Mouse (Mus musculus) spleen, adult 2 months (tissue): ENCODE measurements at regions not wholly inside any gene's neighbourhood (a gene's known extent, or its start where the extent isn't known, plus 50 kb on each side); places are given as distances from the start of the nearest gene placed in this dataset.
A peak's percentile ranks its signal among the peaks of the same experiment; 100 is the strongest.

Source experiments
- DNase-seq, 2 experiments: peaks; one replicate each; pipeline versions ENCODE4 v3.0.0 to v3.0.0-alpha.2; 2012 to 2021; ENCODE audit warnings: low spot score in 2 of 2, low read depth in 1 of 2
- H3K27ac ChIP-seq: fragments of 200-500 bp; 2 replicates; pipeline ENCODE4 v1.5.1; 2012; ENCODE audit warnings: low read length, inconsistent platforms; ENCODE audit not compliant: insufficient read depth
- H3K27me3 ChIP-seq: fragments of 200-500 bp; 2 replicates; pipeline ENCODE4 v1.6.1; 2012; ENCODE audit warnings: mild to moderate bottlenecking, moderate library complexity, low read length, inconsistent platforms; ENCODE audit not compliant: control insufficient read depth, insufficient read depth
- H3K36me3 ChIP-seq: fragments of 200-500 bp; 2 replicates; pipeline ENCODE4 v1.6.1; 2012; ENCODE audit warnings: mild to moderate bottlenecking, low read length, inconsistent platforms; ENCODE audit not compliant: control insufficient read depth, insufficient read depth
- H3K4me1 ChIP-seq: fragments of 200-500 bp; 2 replicates; pipeline ENCODE4 v1.6.1; 2011; ENCODE audit warnings: inconsistent platforms; ENCODE audit not compliant: control insufficient read depth, insufficient read depth, insufficient read length
- H3K4me3 ChIP-seq: fragments of 200-500 bp; 2 replicates; pipeline ENCODE4 v1.5.1; 2011; ENCODE audit warnings: mild to moderate bottlenecking, inconsistent platforms; ENCODE audit not compliant: insufficient read depth, insufficient read length; ENCODE audit errors: extremely low read depth
- CTCF ChIP-seq: fragments of 200-500 bp; IDR thresholded peaks from 2 replicates; pipeline ENCODE4 v1.5.1; 2011; ENCODE audit warnings: mild to moderate bottlenecking, inconsistent platforms; ENCODE audit not compliant: insufficient read depth, insufficient read length, insufficient replicate concordance; ENCODE audit errors: extremely low read depth
- POLR2A ChIP-seq: fragments of 200-500 bp; IDR thresholded peaks from 2 replicates; pipeline ENCODE4 v1.6.1; 2011; ENCODE audit warnings: low read depth, low read length, inconsistent platforms
- WGBS: fragments of 180-500 bp; shearing (Covaris S2); methylation state at CpG from one replicate; pipeline ENCODE4 v1.1.7; 2018; 5-methylcytosine and 5-hydroxymethylcytosine counted together

GRCm38 (mm10) chr10:45816679-45817078 is 239.1 kb downstream of the Hace1 start:
- Histone ChIP-seq H3K4me1 (no peaks in the 10 kb centered on the region), H3K27ac (no peak overlapping the region), H3K27me3 (no peaks in the 10 kb centered on the region), H3K36me3 (no peaks in the 10 kb centered on the region), H3K4me3 (no peak overlapping the region)
- 78% methylated on average over 4 of the region's 4 CpGs for WGBS
- no peak for DNase-seq
- TF ChIP-seq CTCF (no peak), POLR2A (no peak)

GRCm38 (mm10) chr10:45820986-45821655 is 243.5 kb downstream of the Hace1 start:
- TF ChIP-seq POLR2A (no peak), CTCF (no peak)
- Histone ChIP-seq H3K27ac (no peak overlapping the region), H3K4me3 (no peak overlapping the region), H3K36me3 (no peaks in the 10 kb centered on the region), H3K4me1 (no peaks in the 10 kb centered on the region), H3K27me3 (no peaks in the 10 kb centered on the region)
- DNase-seq, result peak in 1 of 2 experiments; percentile 28
- 2% methylated on average over 8 of the region's 8 CpGs for WGBS

- DNase-seq, result no peak
- Histone ChIP-seq H3K27ac (no peak overlapping the region), H3K36me3 (no peaks in the 10 kb centered on the region), H3K4me3 (no peak overlapping the region), H3K4me1 (no peaks in the 10 kb centered on the region), H3K27me3 (no peaks in the 10 kb centered on the region)
- TF ChIP-seq CTCF, result no peak
- no peak for TF ChIP-seq POLR2A
- WGBS, result 7% methylated on average over 1 of the region's 1 CpGs
These were observed 244.6 kb downstream of the Hace1 start for GRCm38 (mm10) chr10:45822251-45822650.

DNA sequence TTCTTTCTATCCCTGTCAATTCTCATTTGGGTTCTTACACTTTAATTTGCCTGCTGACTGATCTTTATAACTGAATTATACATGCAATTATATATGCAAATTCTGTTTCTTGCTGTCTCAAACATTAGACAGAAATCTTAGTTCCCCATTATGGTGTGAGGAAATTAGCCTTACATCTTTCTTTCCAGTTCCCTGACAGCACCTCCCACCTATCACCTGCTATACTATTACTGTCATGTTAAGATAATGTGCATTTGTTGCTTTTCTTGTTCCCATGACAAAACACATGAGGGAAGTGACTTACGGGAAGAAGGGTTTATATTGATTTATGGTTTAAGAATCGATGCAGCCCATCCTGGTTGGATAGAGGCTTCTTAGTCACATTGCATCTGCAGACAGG is 246.0 kb downstream of the Hace1 start:
- Histone ChIP-seq H3K4me3 (no peak overlapping the region), H3K27ac (no peak overlapping the region), H3K27me3 (no peaks in the 10 kb centered on the region), H3K4me1 (no peaks in the 10 kb centered on the region), H3K36me3 (no peaks in the 10 kb centered on the region)
- TF ChIP-seq POLR2A (no peak), CTCF (no peak)
- WGBS, result 41% methylated on average over 2 of the region's 2 CpGs
- DNase-seq, result no peak

DNA sequence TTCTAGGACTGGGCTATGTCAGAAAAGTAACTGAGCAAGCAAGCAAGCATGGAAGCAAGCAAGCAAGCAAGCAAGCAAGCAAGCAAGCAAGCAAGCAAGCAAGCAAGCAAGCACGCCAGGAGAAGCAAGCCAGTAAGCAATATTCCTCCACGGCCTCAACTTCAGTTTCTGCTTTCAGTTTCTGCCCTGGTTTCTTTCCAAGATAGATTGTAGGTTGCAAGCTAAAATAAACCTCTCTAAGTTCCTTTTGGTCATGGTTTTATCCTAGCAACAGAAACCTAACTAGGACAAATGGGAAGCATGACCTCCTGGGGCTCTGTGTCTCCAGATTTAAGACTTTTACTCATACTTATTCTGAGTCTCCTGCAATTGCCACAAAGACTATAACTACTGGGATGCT is 271.0 kb downstream of the Hace1 start:
- no peaks in the 10 kb centered on the region for H3K36me3 ChIP-seq
- no peak overlapping the region for H3K4me3 ChIP-seq
- H3K4me1 ChIP-seq, result no peaks in the 10 kb centered on the region
- H3K27me3 ChIP-seq, result no peaks in the 10 kb centered on the region
- no peak for DNase-seq
- TF ChIP-seq POLR2A (no peak), CTCF (no peak)
- 72% methylated on average over 2 of the region's 2 CpGs for WGBS
- H3K27ac ChIP-seq, result no peak overlapping the region

DNA sequence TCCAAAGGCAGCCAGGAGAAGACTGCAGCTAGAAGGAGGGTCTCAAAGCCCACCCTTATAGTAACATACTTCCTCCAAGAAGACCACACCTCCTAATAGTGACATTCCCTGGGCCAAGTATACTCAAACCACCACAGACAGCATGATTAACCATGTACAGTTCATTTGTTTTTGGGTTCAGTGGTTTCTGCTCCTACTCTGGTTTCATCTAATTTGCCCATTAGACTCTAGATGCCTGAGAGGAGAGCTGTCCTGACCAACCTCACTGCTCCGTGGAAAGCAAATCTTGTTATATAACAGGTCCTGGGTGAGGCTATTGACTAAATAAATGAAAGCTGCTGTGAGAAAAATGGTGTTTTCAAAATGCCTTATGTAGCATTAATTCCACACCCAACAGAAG is 272.2 kb downstream of the Hace1 start:
- TF ChIP-seq CTCF (no peak), POLR2A (no peak)
- no peak overlapping the region for H3K27ac ChIP-seq
- WGBS, result 85% methylated on average over 1 of the region's 1 CpGs
- H3K4me3 ChIP-seq, result no peak overlapping the region
- DNase-seq, result no peak
- H3K27me3 ChIP-seq, result no peaks in the 10 kb centered on the region
- no peaks in the 10 kb centered on the region for H3K36me3 ChIP-seq
- no peaks in the 10 kb centered on the region for H3K4me1 ChIP-seq

DNA sequence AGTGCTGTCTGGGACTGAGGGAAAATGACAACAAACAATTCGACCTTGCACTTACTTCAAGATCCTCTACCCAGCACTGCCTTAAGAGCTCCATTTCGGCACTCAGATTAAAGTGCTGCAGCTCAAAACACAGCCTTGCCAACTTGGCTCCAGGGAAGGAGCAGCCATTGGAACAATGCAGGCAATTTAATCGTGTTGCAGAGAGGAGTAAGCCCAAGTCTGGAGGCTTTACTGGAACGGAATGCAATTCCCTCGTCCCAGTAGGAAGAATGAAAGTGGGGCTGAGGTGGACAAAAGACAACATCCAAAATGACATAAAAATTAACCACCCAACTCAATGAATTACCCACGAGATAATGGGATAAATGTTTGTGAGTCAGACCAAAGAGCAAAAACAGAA is 273.0 kb downstream of the Hace1 start:
- no peak overlapping the region for H3K27ac ChIP-seq
- H3K4me1 ChIP-seq, result no peaks in the 10 kb centered on the region
- TF ChIP-seq POLR2A, result no peak
- no peak for TF ChIP-seq CTCF
- no peak overlapping the region for H3K4me3 ChIP-seq
- no peak for DNase-seq
- no peaks in the 10 kb centered on the region for H3K27me3 ChIP-seq
- no peaks in the 10 kb centered on the region for H3K36me3 ChIP-seq
- 77% methylated on average over 6 of the region's 6 CpGs for WGBS
